Mouse (Mus musculus) embryonic fibroblast, embryonic 13.5 days (primary cell): ENCODE results near the gene Stoml1.
A peak's percentile ranks its signal among the peaks of the same experiment; 100 is the strongest.

Source experiments
- CTCF ChIP-seq: IDR thresholded peaks from 2 replicates; pipeline ENCODE4 v1.5.1; 2011; ENCODE audit warnings: mild to moderate bottlenecking, control low read depth, low read length, moderate library complexity, borderline replicate concordance; ENCODE audit not compliant: insufficient read depth
- POLR2A ChIP-seq: IDR thresholded peaks from 2 replicates; pipeline ENCODE4 v1.6.1; 2011; ENCODE audit warnings: low read depth, mild to moderate bottlenecking, control low read depth, low read length, moderate library complexity

- peak; percentile 75; the same call in 1 of the 2 replicates for TF ChIP-seq CTCF
- no peak for TF ChIP-seq POLR2A
Measured at GRCm38 (mm10) chr9:58216402-58216801, 36.6 kb upstream of the Stoml1 start.
